Mouse (Mus musculus): ENCODE measurements around the gene Slf2.

GRCm38 (mm10) chr19:44959633-44960032, 28.7 kb downstream of the Slf2 start:
- no peak for TF ChIP-seq CTCF (IDR thresholded peaks at IDR 0.05; ENCODE audit: borderline replicate concordance, insufficient read depth, low read depth, low read length)
- no peak for TF ChIP-seq POLR2A (IDR thresholded peaks at IDR 0.05; ENCODE audit: borderline replicate concordance, insufficient read depth, low read length)
